Mouse (Mus musculus) heart, adult 2 months (tissue): ENCODE data around the gene Dcaf6.

Experiments
- EP300 ChIP-seq: fragments of 200-500 bp; IDR thresholded peaks from 2 replicates; pipeline ENCODE4 v1.6.1; 2011; ENCODE audit warnings: low read depth, low read length, control low read depth; ENCODE audit not compliant: insufficient read depth
- POLR2A ChIP-seq: fragments of 200-500 bp; IDR thresholded peaks from 2 replicates; pipeline ENCODE4 v1.6.1; 2011; ENCODE audit warnings: mild to moderate bottlenecking, low read depth, low read length, control low read depth; ENCODE audit not compliant: insufficient read depth

DNA sequence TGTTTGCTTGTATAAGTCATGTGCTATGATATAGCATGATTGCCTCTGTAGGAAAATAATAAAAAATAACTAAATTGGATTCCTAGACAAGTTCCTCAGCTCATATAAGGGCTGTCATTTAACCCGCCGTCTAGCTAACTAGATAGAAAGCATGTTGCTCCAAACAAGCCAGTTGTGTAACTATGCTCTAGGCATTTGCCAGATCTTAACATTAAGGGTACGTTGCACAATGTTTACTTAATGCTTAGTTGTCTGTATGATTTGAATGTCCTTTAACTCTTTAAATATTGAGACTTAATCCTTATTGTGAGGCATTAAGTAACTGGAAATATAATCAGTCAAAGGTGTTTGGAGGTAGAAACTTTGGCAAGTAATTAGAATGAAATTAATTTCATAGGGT is 4.3 kb upstream of the Dcaf6 start:
- TF ChIP-seq EP300 (no peak), POLR2A (no peak)
